Mouse (Mus musculus) intestine, embryonic 15.5 days (tissue): ENCODE measurements around the gene Crlf1. TPM values are rescaled to one million over a fixed set of nuclear protein-coding genes. Genes with fewer than 3 reads are reported as not detected.

Experiments used
- ATAC-seq: fragments of 200-750 bp; cut with Nextera tagmentation; 2 replicates; pipeline ENCODE4 v1.8.0; 2017; ENCODE audit warnings: moderate TSS enrichment, moderate library complexity
- H3K27ac ChIP-seq: fragments of 300-500 bp; sonication (generic); 2 replicates; pipeline ENCODE4 v1.5.1; 2015; ENCODE audit warnings: mild to moderate bottlenecking, inconsistent platforms
- H3K27me3 ChIP-seq: fragments of 300-500 bp; sonication (generic); replicated peaks from 2 replicates; pipeline ENCODE4 v1.6.1; 2015; ENCODE audit warnings: inconsistent platforms
- H3K36me3 ChIP-seq: fragments of 300-500 bp; sonication (generic); 2 replicates; pipeline ENCODE4 v1.6.1; 2015; ENCODE audit warnings: inconsistent platforms
- H3K4me1 ChIP-seq: fragments of 300-500 bp; sonication (generic); replicated peaks from 2 replicates; pipeline ENCODE4 v1.6.1; 2015; ENCODE audit warnings: inconsistent platforms
- H3K4me2 ChIP-seq: fragments of 300-500 bp; sonication (generic); replicated peaks from 2 replicates; pipeline ENCODE4 v1.6.1; 2015; ENCODE audit warnings: mild to moderate bottlenecking, inconsistent platforms
- H3K4me3 ChIP-seq: fragments of 300-500 bp; sonication (generic); replicated peaks from 2 replicates; pipeline ENCODE4 v1.5.1; 2015; ENCODE audit warnings: inconsistent platforms
- H3K9ac ChIP-seq: fragments of 300-500 bp; sonication (generic); 2 replicates; pipeline ENCODE4 v1.6.1; 2015; ENCODE audit warnings: inconsistent platforms
- H3K9me3 ChIP-seq: fragments of 300-500 bp; sonication (generic); 2 replicates; pipeline ENCODE4 v1.6.1; 2016; ENCODE audit warnings: inconsistent platforms
- WGBS: fragments of 180-500 bp; shearing (Covaris S2); methylation state at CpG from one replicate; pipeline ENCODE4 v1.1.7; 2015; 5-methylcytosine and 5-hydroxymethylcytosine counted together
- polyA plus RNA-seq: library from polyadenylated mRNA; unstranded; fragments of >200 nt; fragmentation: Nextera tagmentation; extraction: Ambion mirVana; gene quantifications from 2 replicates; pipeline ENCODE4 v1.2.1, GENCODE M21; 2015

The Crlf1 gene
- polyA plus RNA-seq, 1 experiment from 2014 or later = 1.2 TPM

GRCm38 (mm10) chr8:70460606-70461005, 32.4 kb upstream of the Crlf1 start:
- no peak for ATAC-seq
- Histone ChIP-seq H3K4me1 (no peaks in the 10 kb centered on the region), H3K9ac (no peak overlapping the region), H3K4me3 (no peak overlapping the region), H3K9me3 (no peaks in the 10 kb centered on the region), H3K4me2 (no peak overlapping the region), H3K36me3 (no peaks in the 10 kb centered on the region; the same call in 1 of the 2 replicates), H3K27me3 (no peaks in the 10 kb centered on the region), H3K27ac (no peak overlapping the region)
- WGBS = 69% methylated on average over 9 of the region's 9 CpGs

- Histone ChIP-seq H3K27ac (no peak overlapping the region), H3K9me3 (no peaks in the 10 kb centered on the region), H3K4me2 (no peak overlapping the region), H3K4me1 (0 out of 2 replicates have a peak, but pooled peaks cover under 1% of the 10 kb centered on the region), H3K36me3 (no peaks in the 10 kb centered on the region; the same call in 1 of the 2 replicates), H3K9ac (no peak overlapping the region), H3K4me3 (no peak overlapping the region), H3K27me3 (no peaks in the 10 kb centered on the region)
- 83% methylated on average over 16 of the region's 16 CpGs for WGBS
- ATAC-seq = no peak
Measured at GRCm38 (mm10) chr8:70461765-70462515, 31.0 kb upstream of the Crlf1 start.

GRCm38 (mm10) chr8:70462516-70462813, 30.5 kb upstream of the Crlf1 start:
- no peak for ATAC-seq
- Histone ChIP-seq H3K27me3 (no peaks in the 10 kb centered on the region), H3K9me3 (no peaks in the 10 kb centered on the region), H3K36me3 (no peaks in the 10 kb centered on the region; the same call in 1 of the 2 replicates), H3K9ac (no peak overlapping the region), H3K4me1 (0 out of 2 replicates have a peak, but pooled peaks cover 5% of the 10 kb centered on the region), H3K27ac (no peak overlapping the region), H3K4me2 (no peak overlapping the region), H3K4me3 (no peak overlapping the region)
- 89% methylated on average over 8 of the region's 8 CpGs for WGBS

- Histone ChIP-seq H3K27ac (no peak overlapping the region), H3K4me2 (no peak overlapping the region), H3K27me3 (no peaks in the 10 kb centered on the region), H3K4me3 (no peak overlapping the region), H3K9ac (no peak overlapping the region), H3K9me3 (no peaks in the 10 kb centered on the region), H3K36me3 (no peaks in the 10 kb centered on the region; the same call in 1 of the 2 replicates), H3K4me1 (0 out of 2 replicates have a peak, but pooled peaks cover 13% of the 10 kb centered on the region)
- ATAC-seq = no peak
- WGBS = 66% methylated on average over 4 of the region's 4 CpGs
Measured at GRCm38 (mm10) chr8:70463306-70463705, 29.7 kb upstream of the Crlf1 start.

- ATAC-seq = no peak
- WGBS = 91% methylated on average over 6 of the region's 6 CpGs
Measured at GRCm38 (mm10) chr8:70464162-70464561, 28.8 kb upstream of the Crlf1 start.

GRCm38 (mm10) chr8:70465701-70466100, 27.3 kb upstream of the Crlf1 start:
- H3K9ac ChIP-seq = no peak overlapping the region
- H3K27ac ChIP-seq = no peak overlapping the region
- no peak overlapping the region for H3K4me2 ChIP-seq
- H3K27me3 ChIP-seq = no peaks in the 10 kb centered on the region
- WGBS = 96% methylated on average over 4 of the region's 4 CpGs
- H3K9me3 ChIP-seq = no peaks in the 10 kb centered on the region
- peaks cover 19% of the 10 kb centered on the region; the same call in 1 of the 2 replicates for H3K4me1 ChIP-seq
- no peak for ATAC-seq
- H3K36me3 ChIP-seq = no peaks in the 10 kb centered on the region; the same call in 1 of the 2 replicates
- no peak overlapping the region for H3K4me3 ChIP-seq

More at GRCm38 (mm10) chr8:70464162-70464561, 28.8 kb upstream of the Crlf1 start:
- H3K9ac ChIP-seq = no peak overlapping the region
- 0 out of 2 replicates have a peak, but pooled peaks cover 13% of the 10 kb centered on the region for H3K4me1 ChIP-seq
- no peaks in the 10 kb centered on the region for H3K9me3 ChIP-seq
- H3K4me2 ChIP-seq = no peak overlapping the region
- H3K36me3 ChIP-seq = no peaks in the 10 kb centered on the region; the same call in 1 of the 2 replicates
- H3K27me3 ChIP-seq = no peaks in the 10 kb centered on the region
- no peak overlapping the region for H3K27ac ChIP-seq
- no peak overlapping the region for H3K4me3 ChIP-seq

GRCm38 (mm10) chr8:70466305-70466704, 26.7 kb upstream of the Crlf1 start:
- Histone ChIP-seq H3K4me1 (peaks cover 19% of the 10 kb centered on the region; the same call in 1 of the 2 replicates), H3K4me3 (no peak overlapping the region), H3K27me3 (no peaks in the 10 kb centered on the region), H3K27ac (no peak overlapping the region), H3K4me2 (no peak overlapping the region), H3K9ac (no peak overlapping the region), H3K9me3 (no peaks in the 10 kb centered on the region), H3K36me3 (no peaks in the 10 kb centered on the region; the same call in 1 of the 2 replicates)
- WGBS = 80% methylated on average over 4 of the region's 4 CpGs
- no peak for ATAC-seq

- H3K27me3 ChIP-seq = no peaks in the 10 kb centered on the region
- H3K4me1 ChIP-seq = peaks cover 19% of the 10 kb centered on the region; the same call in 1 of the 2 replicates
- H3K4me2 ChIP-seq = no peak overlapping the region
- no peak overlapping the region for H3K9ac ChIP-seq
- H3K9me3 ChIP-seq = no peaks in the 10 kb centered on the region
- H3K36me3 ChIP-seq = no peaks in the 10 kb centered on the region; the same call in 1 of the 2 replicates
- WGBS = 59% methylated on average over 11 of the region's 11 CpGs
- H3K27ac ChIP-seq = no peak overlapping the region
- ATAC-seq = no peak
- H3K4me3 ChIP-seq = no peak overlapping the region
Measured at GRCm38 (mm10) chr8:70466771-70467170, 26.2 kb upstream of the Crlf1 start.

- no peak for ATAC-seq
- 60% methylated on average over 5 of the region's 5 CpGs for WGBS
- H3K27ac ChIP-seq = no peak overlapping the region
- no peak overlapping the region for H3K4me3 ChIP-seq
- H3K4me2 ChIP-seq = no peak overlapping the region
- no peak overlapping the region for H3K9ac ChIP-seq
- no peaks in the 10 kb centered on the region for H3K9me3 ChIP-seq
- H3K27me3 ChIP-seq = no peaks in the 10 kb centered on the region
- H3K36me3 ChIP-seq = no peaks in the 10 kb centered on the region; the same call in 1 of the 2 replicates
- peaks cover 19% of the 10 kb centered on the region; the same call in 1 of the 2 replicates for H3K4me1 ChIP-seq
Measured at GRCm38 (mm10) chr8:70467229-70467725, 25.7 kb upstream of the Crlf1 start.

- no peaks in the 10 kb centered on the region for H3K9me3 ChIP-seq
- H3K9ac ChIP-seq = no peak overlapping the region
- no peak overlapping the region for H3K4me3 ChIP-seq
- no peaks in the 10 kb centered on the region for H3K27me3 ChIP-seq
- no peak for ATAC-seq
- H3K27ac ChIP-seq = no peak overlapping the region
- H3K36me3 ChIP-seq = no peaks in the 10 kb centered on the region; the same call in 1 of the 2 replicates
- WGBS = 76% methylated on average over 1 of the region's 1 CpGs
- no peak overlapping the region for H3K4me2 ChIP-seq
- H3K4me1 ChIP-seq = peaks cover 19% of the 10 kb centered on the region; the same call in 1 of the 2 replicates
Measured at GRCm38 (mm10) chr8:70467907-70468306, 25.1 kb upstream of the Crlf1 start.

GRCm38 (mm10) chr8:70468733-70469132, 24.2 kb upstream of the Crlf1 start:
- no peak overlapping the region for H3K27ac ChIP-seq
- no peaks in the 10 kb centered on the region for H3K27me3 ChIP-seq
- H3K9me3 ChIP-seq = no peaks in the 10 kb centered on the region
- H3K4me2 ChIP-seq = no peak overlapping the region
- peaks cover 19% of the 10 kb centered on the region; the same call in 1 of the 2 replicates for H3K4me1 ChIP-seq
- no peaks in the 10 kb centered on the region for H3K36me3 ChIP-seq
- no peak overlapping the region for H3K4me3 ChIP-seq
- peak; percentile 4; the same call in 1 of the 2 replicates for ATAC-seq
- H3K9ac ChIP-seq = no peak overlapping the region
- WGBS = 90% methylated on average over 4 of the region's 4 CpGs

GRCm38 (mm10) chr8:70469295-70469916, 23.6 kb upstream of the Crlf1 start:
- 40% methylated on average over 10 of the region's 10 CpGs for WGBS
- Histone ChIP-seq H3K4me2 (0 out of 2 replicates have a peak overlapping the region, but pooled peaks have one; percentile 11), H3K9ac (no peak overlapping the region), H3K4me3 (no peak overlapping the region), H3K36me3 (no peaks in the 10 kb centered on the region), H3K9me3 (no peaks in the 10 kb centered on the region), H3K27ac (no peak overlapping the region), H3K4me1 (peaks cover 19% of the 10 kb centered on the region; the same call in 1 of the 2 replicates), H3K27me3 (no peaks in the 10 kb centered on the region)
- ATAC-seq = peak; percentile 75
